Mouse (Mus musculus) megakaryocyte, embryonic 14.5 days (primary cell): ENCODE data around the gene Naa16. TPM values are rescaled to one million over a fixed set of nuclear protein-coding genes. Genes with fewer than 3 reads are reported as not detected.

Source experiments
- H3K27me3 ChIP-seq: replicated peaks from 2 replicates; pipeline ENCODE3; 2012; ENCODE audit warnings: inconsistent platforms
- H3K36me3 ChIP-seq: replicated peaks from 2 replicates; pipeline ENCODE3; 2012; ENCODE audit warnings: low read length, inconsistent platforms, mixed read lengths
- H3K4me1 ChIP-seq: 2 replicates; pipeline ENCODE4 v1.6.1; 2012; ENCODE audit warnings: inconsistent platforms
- H3K4me3 ChIP-seq: replicated peaks from 2 replicates; pipeline ENCODE3; 2012; ENCODE audit warnings: moderate library complexity, mild to moderate bottlenecking, inconsistent platforms
- H3K9me3 ChIP-seq: 2 replicates; pipeline ENCODE4 v1.6.1; 2012; ENCODE audit warnings: inconsistent platforms
- FLI1 ChIP-seq: IDR thresholded peaks from 2 replicates; pipeline ENCODE4 v1.6.1; 2012; ENCODE audit warnings: low read length, inconsistent platforms, mixed read lengths
- GATA1 ChIP-seq: IDR thresholded peaks from 3 replicates; pipeline ENCODE4 v1.6.1; 2012; ENCODE audit warnings: mixed read lengths, low read length, inconsistent platforms, borderline replicate concordance
- polyA plus RNA-seq: library from polyadenylated mRNA; stranded (reverse); fragments of >175 nt; gene quantifications from 2 replicates; pipeline ENCODE4 v1.2.3, GENCODE M21; 2012; ENCODE audit warnings: low replicate concordance; ENCODE audit not compliant: insufficient read depth

Gene Naa16
- polyA plus RNA-seq, 1 experiment, result 5.8 TPM

- Histone ChIP-seq H3K27me3 (peaks cover 20% of the 10 kb centered on the region), H3K4me1 (peaks cover 55% of the 10 kb centered on the region), H3K9me3 (0 out of 2 replicates have a peak, but pooled peaks cover 3% of the 10 kb centered on the region), H3K36me3 (no peaks in the 10 kb centered on the region), H3K4me3 (peak overlapping the region; percentile 94)
- TF ChIP-seq FLI1 (no peak), GATA1 (no peak)
These were observed 89.8 kb downstream of the Naa16 start for GRCm38 (mm10) chr14:79300641-79301350.

GRCm38 (mm10) chr14:79299796-79300195 lies 90.8 kb downstream of the Naa16 start:
- TF ChIP-seq FLI1 (no peak), GATA1 (no peak)
- Histone ChIP-seq H3K27me3 (peaks cover 20% of the 10 kb centered on the region), H3K4me1 (peaks cover 65% of the 10 kb centered on the region), H3K4me3 (peak overlapping the region; percentile 48), H3K36me3 (no peaks in the 10 kb centered on the region), H3K9me3 (no peaks in the 10 kb centered on the region)

GRCm38 (mm10) chr14:79299230-79299629 lies 91.3 kb downstream of the Naa16 start:
- no peaks in the 10 kb centered on the region for H3K9me3 ChIP-seq
- H3K4me3 ChIP-seq, result no peak overlapping the region
- peaks cover 20% of the 10 kb centered on the region for H3K27me3 ChIP-seq
- peaks cover 69% of the 10 kb centered on the region for H3K4me1 ChIP-seq
- no peaks in the 10 kb centered on the region for H3K36me3 ChIP-seq
- TF ChIP-seq FLI1 (no peak), GATA1 (no peak)

DNA sequence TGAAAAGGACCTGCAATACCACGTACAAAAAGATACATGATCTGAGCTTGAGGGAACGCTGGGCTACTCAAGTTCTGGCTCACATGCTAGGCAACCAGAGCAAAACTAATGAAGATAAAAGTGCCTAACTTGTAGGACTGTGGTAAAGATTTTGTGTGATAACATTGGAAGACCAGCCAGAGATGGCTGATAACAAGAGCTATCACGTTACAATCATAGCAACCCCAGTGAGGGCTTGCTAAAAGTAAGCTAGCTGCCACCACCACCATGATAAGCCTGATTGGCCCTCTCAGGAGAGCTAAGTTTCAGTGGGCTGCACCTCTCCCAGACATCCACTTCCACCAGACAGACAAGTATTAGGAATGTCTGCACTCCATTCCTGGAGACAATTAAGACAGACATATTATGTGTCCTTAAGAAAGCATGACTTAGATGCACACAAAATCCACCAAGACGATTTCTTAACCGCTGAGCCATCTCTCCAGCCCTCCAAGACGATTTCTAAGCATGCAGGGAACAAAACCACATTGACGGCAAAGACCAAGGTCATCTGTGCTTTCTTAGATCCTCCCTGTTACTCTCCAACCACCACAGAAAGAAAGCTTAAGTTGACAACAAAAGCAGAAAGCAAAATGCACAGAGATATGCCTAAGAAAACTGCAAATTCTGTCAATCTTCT lies 92.1 kb downstream of the Naa16 start:
- Histone ChIP-seq H3K4me1 (peaks cover 77% of the 10 kb centered on the region), H3K27me3 (peaks cover 20% of the 10 kb centered on the region), H3K36me3 (no peaks in the 10 kb centered on the region), H3K9me3 (no peaks in the 10 kb centered on the region), H3K4me3 (no peak overlapping the region)
- TF ChIP-seq GATA1 (no peak), FLI1 (no peak)

DNA sequence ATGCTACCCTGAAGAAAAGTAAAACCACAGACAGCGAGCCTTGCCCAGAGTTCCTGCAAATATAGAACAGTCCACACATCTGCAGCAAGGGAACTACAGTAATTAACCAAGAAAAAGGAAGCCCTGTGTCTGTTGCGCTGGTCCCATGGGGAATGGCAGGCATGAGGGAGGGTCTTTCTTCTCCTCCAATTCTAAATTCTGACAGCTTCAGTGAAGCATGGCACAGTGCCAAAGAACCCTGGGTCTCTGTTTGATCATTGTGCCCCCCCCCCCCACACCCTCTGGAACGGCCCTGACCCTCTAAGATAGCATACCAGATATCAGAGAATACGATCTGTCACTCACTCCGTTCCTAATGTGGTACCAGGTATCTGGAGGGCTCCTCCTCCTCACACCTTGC lies 93.7 kb downstream of the Naa16 start:
- no peaks in the 10 kb centered on the region for H3K9me3 ChIP-seq
- no peaks in the 10 kb centered on the region for H3K36me3 ChIP-seq
- no peak overlapping the region for H3K4me3 ChIP-seq
- no peak for TF ChIP-seq GATA1
- TF ChIP-seq FLI1, result no peak
- peaks cover 20% of the 10 kb centered on the region for H3K27me3 ChIP-seq
- H3K4me1 ChIP-seq, result peaks cover 86% of the 10 kb centered on the region

DNA sequence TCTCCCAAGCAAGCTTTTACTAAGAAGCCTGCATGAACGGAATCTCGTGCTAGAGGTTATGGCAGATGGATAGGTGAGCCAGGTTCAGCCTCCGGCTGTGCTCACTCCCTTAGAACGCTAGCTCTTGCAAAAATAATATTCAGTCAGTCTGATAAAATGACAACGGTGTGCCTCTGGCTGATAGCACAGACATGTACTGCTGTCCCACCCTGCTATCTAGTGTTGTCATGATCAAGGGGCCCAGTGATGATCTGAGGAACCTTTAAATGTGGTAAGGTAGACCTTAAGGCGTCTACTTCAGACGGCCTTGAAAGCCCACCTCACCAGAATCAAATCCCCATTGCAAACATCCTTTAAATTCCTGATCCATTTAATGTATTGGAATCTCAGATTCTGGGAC lies 94.4 kb downstream of the Naa16 start:
- TF ChIP-seq GATA1 (no peak), FLI1 (no peak)
- H3K27me3 ChIP-seq, result peaks cover 20% of the 10 kb centered on the region
- H3K9me3 ChIP-seq, result no peaks in the 10 kb centered on the region
- H3K4me3 ChIP-seq, result no peak overlapping the region
- peaks cover 85% of the 10 kb centered on the region for H3K4me1 ChIP-seq
- no peaks in the 10 kb centered on the region for H3K36me3 ChIP-seq

- Histone ChIP-seq H3K9me3 (no peaks in the 10 kb centered on the region), H3K36me3 (peaks cover under 1% of the 10 kb centered on the region), H3K4me3 (no peak overlapping the region), H3K27me3 (peaks cover 14% of the 10 kb centered on the region), H3K4me1 (peaks cover 84% of the 10 kb centered on the region)
- TF ChIP-seq GATA1, result no peak
- TF ChIP-seq FLI1, result no peak
These were observed 95.0 kb downstream of the Naa16 start for GRCm38 (mm10) chr14:79295579-79295978.

DNA sequence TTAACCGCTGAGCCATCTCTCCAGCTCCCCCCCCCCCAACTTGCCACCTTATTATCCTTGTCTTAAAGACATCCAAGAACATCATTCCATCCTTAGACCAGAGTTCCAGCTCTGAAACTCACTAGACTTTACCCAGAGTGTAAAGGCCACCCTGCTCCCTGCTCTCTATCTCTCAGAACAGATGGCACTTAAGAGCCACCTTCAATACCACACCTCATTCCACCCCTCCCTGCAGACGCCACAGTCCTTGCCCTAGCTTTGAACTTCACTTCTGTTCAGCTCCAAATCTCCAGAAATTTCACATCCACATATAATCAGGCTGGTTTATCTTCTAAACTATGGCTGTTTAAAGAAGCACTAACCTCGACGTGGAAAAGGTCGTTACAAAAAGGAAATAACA lies 95.6 kb downstream of the Naa16 start:
- Histone ChIP-seq H3K4me3 (no peak overlapping the region), H3K9me3 (no peaks in the 10 kb centered on the region), H3K4me1 (peaks cover 84% of the 10 kb centered on the region), H3K27me3 (peaks cover 9% of the 10 kb centered on the region), H3K36me3 (peaks cover 6% of the 10 kb centered on the region)
- TF ChIP-seq FLI1 (no peak), GATA1 (no peak)

- Histone ChIP-seq H3K4me3 (peak overlapping the region; percentile 83), H3K9me3 (no peaks in the 10 kb centered on the region), H3K27me3 (peaks cover 6% of the 10 kb centered on the region), H3K36me3 (peaks cover 9% of the 10 kb centered on the region), H3K4me1 (peaks cover 84% of the 10 kb centered on the region)
- TF ChIP-seq GATA1, result no peak
- no peak for TF ChIP-seq FLI1
These were observed 96.3 kb downstream of the Naa16 start for GRCm38 (mm10) chr14:79294051-79294814.
